Mouse (Mus musculus): ENCODE data around the gene Pcdh7. TPM values are rescaled to one million over a fixed set of nuclear protein-coding genes. Genes with fewer than 3 reads are reported as not detected.

Pcdh7 gene
- polyA plus RNA-seq, 1 experiment from 2014 or later: 14.0 TPM

- ATAC-seq (ENCODE audit: low read depth) (no peak), DNase-seq (ENCODE audit: low spot score) (peak; percentile 39)
- H3K4me2 ChIP-seq (ENCODE audit: low read depth, low read length): no peak overlapping the region
- no peaks in the 10 kb centered on the region for H3K36me3 ChIP-seq (ENCODE audit: control insufficient read depth, insufficient read depth, low read length)
- H3K27me3 ChIP-seq (replicated peaks; ENCODE audit: control insufficient read depth, insufficient read depth, low read length): no peaks in the 10 kb centered on the region
- WGBS: 35% methylated on average over 8 of the region's 8 CpGs
- H3K4me1 ChIP-seq (ENCODE audit: control insufficient read depth, insufficient read depth, low read length): 0 out of 2 replicates have a peak, but pooled peaks cover 3% of the 10 kb centered on the region
- H3K9ac ChIP-seq (ENCODE audit: low read depth, low read length): no peak overlapping the region
- H3K27ac ChIP-seq (replicated peaks; ENCODE audit: low read depth, low read length): no peak overlapping the region
- H3K9me3 ChIP-seq (ENCODE audit: control insufficient read depth, low read length): no peaks in the 10 kb centered on the region
- H3K4me3 ChIP-seq (ENCODE audit: low read depth, low read length): no peak overlapping the region
Measured at GRCm38 (mm10) chr5:58025759-58026158, 308.0 kb downstream of the Pcdh7 start.

- peak; percentile 30 for DNase-seq (ENCODE audit: low spot score)
- H3K9me3 ChIP-seq (ENCODE audit: control insufficient read depth, low read length): no peaks in the 10 kb centered on the region
- 31% methylated on average over 3 of the region's 3 CpGs for WGBS
- H3K27ac ChIP-seq (replicated peaks; ENCODE audit: low read depth, low read length): no peak overlapping the region
- no peaks in the 10 kb centered on the region for H3K36me3 ChIP-seq (ENCODE audit: control insufficient read depth, insufficient read depth, low read length)
- ATAC-seq (ENCODE audit: low read depth): peak; percentile 82; the same call in 1 of the 2 replicates
- H3K9ac ChIP-seq (ENCODE audit: low read depth, low read length): no peak overlapping the region
- H3K4me1 ChIP-seq (ENCODE audit: control insufficient read depth, insufficient read depth, low read length): no peaks in the 10 kb centered on the region
- H3K4me2 ChIP-seq (ENCODE audit: low read depth, low read length): no peak overlapping the region
- H3K4me3 ChIP-seq (ENCODE audit: low read depth, low read length): no peak overlapping the region
- no peaks in the 10 kb centered on the region for H3K27me3 ChIP-seq (replicated peaks; ENCODE audit: control insufficient read depth, insufficient read depth, low read length)
Measured at GRCm38 (mm10) chr5:58039875-58040274, 322.1 kb downstream of the Pcdh7 start.

DNA sequence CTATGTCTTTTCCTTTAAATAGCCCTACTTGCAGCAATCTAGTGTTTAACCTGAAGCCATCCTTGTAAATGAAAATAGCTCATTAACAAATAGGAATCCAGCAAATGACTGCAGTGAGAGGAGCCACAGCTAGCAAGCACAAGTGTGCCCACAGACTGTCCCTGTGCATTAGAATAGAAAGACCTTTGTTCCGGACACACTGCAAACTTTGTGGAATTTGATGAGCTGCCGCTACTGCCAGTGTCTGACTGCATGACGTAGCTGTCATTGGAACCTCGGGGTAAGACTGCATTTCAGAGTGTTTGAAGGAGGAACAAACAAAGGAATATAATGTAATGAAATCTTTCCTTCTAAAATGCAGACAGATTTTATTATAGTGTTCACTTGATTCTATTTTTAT lies 326.4 kb downstream of the Pcdh7 start:
- H3K36me3 ChIP-seq (ENCODE audit: control insufficient read depth, insufficient read depth, low read length): no peaks in the 10 kb centered on the region
- no peaks in the 10 kb centered on the region for H3K9me3 ChIP-seq (ENCODE audit: control insufficient read depth, low read length)
- H3K9ac ChIP-seq (ENCODE audit: low read depth, low read length): no peak overlapping the region
- no peaks in the 10 kb centered on the region for H3K4me1 ChIP-seq (ENCODE audit: control insufficient read depth, insufficient read depth, low read length)
- no peak overlapping the region for H3K4me3 ChIP-seq (ENCODE audit: low read depth, low read length)
- H3K27me3 ChIP-seq (replicated peaks; ENCODE audit: control insufficient read depth, insufficient read depth, low read length): no peaks in the 10 kb centered on the region
- ATAC-seq (ENCODE audit: low read depth) (no peak), DNase-seq (ENCODE audit: low spot score) (peak; percentile 30)
- WGBS: 24% methylated on average over 4 of the region's 4 CpGs
- H3K27ac ChIP-seq (replicated peaks; ENCODE audit: low read depth, low read length): no peak overlapping the region
- no peak overlapping the region for H3K4me2 ChIP-seq (ENCODE audit: low read depth, low read length)

DNA sequence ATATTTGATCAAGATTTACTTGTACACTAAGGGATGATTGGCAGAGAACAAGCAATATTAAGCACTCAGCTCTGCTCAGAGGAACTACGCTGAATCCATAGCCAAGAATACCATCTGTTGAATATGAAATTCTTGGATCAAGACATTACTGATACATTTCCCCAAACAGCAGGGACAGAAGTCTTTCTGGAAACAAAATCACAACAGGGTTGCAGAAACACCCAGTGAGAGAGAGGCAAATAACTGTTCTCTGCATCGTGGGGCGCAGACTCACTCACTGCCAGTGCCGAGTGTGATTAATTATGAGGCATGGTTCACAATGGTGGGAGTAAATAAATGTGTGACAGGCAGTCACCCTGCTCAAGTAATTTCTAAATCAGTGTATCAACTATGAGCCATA lies 363.3 kb downstream of the Pcdh7 start:
- 71% methylated on average over 4 of the region's 4 CpGs for WGBS

DNA sequence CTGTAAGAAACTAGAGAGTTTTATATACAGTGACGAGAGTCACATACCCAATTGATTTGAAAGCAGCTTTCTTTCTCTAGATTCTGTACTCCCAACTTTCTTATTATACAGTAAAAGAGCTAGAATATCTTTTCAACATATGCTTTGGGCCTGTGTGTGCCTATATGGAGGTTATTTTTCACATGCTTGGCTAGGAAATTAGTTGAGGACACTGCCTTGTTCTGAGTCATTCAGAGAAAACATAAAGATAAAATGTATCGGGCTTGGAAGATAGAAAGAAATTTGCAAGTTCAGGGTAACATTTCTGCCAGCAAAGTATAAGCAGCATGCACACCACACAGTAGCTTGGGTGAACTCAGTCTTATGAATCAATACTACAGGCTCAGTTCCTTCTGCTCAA lies 364.5 kb downstream of the Pcdh7 start:
- H3K9me3 ChIP-seq (ENCODE audit: control insufficient read depth, low read length): no peaks in the 10 kb centered on the region
- no peaks in the 10 kb centered on the region for H3K4me1 ChIP-seq (ENCODE audit: control insufficient read depth, insufficient read depth, low read length)
- WGBS: 86% methylated on average over 2 of the region's 2 CpGs
- H3K4me3 ChIP-seq (ENCODE audit: low read depth, low read length): no peak overlapping the region
- H3K36me3 ChIP-seq (ENCODE audit: control insufficient read depth, insufficient read depth, low read length): no peaks in the 10 kb centered on the region
- DNase-seq (ENCODE audit: low spot score): no peak
- no peak overlapping the region for H3K4me2 ChIP-seq (ENCODE audit: low read depth, low read length)
- H3K27ac ChIP-seq (replicated peaks; ENCODE audit: low read depth, low read length): no peak overlapping the region
- ATAC-seq (ENCODE audit: low read depth): no peak
- H3K9ac ChIP-seq (ENCODE audit: low read depth, low read length): no peak overlapping the region
- H3K27me3 ChIP-seq (replicated peaks; ENCODE audit: control insufficient read depth, insufficient read depth, low read length): no peaks in the 10 kb centered on the region

More for the DNA sequence above, 363.3 kb downstream of the Pcdh7 start:
- no peaks in the 10 kb centered on the region for H3K27me3 ChIP-seq (replicated peaks; ENCODE audit: control insufficient read depth, insufficient read depth, low read length)
- ATAC-seq (ENCODE audit: low read depth) (no peak), DNase-seq (ENCODE audit: low spot score) (no peak)
- no peaks in the 10 kb centered on the region for H3K36me3 ChIP-seq (ENCODE audit: control insufficient read depth, insufficient read depth, low read length)
- no peak overlapping the region for H3K27ac ChIP-seq (replicated peaks; ENCODE audit: low read depth, low read length)
- no peaks in the 10 kb centered on the region for H3K4me1 ChIP-seq (ENCODE audit: control insufficient read depth, insufficient read depth, low read length)
- no peak overlapping the region for H3K4me2 ChIP-seq (ENCODE audit: low read depth, low read length)
- no peaks in the 10 kb centered on the region for H3K9me3 ChIP-seq (ENCODE audit: control insufficient read depth, low read length)
- H3K4me3 ChIP-seq (ENCODE audit: low read depth, low read length): no peak overlapping the region
- H3K9ac ChIP-seq (ENCODE audit: low read depth, low read length): no peak overlapping the region

DNA sequence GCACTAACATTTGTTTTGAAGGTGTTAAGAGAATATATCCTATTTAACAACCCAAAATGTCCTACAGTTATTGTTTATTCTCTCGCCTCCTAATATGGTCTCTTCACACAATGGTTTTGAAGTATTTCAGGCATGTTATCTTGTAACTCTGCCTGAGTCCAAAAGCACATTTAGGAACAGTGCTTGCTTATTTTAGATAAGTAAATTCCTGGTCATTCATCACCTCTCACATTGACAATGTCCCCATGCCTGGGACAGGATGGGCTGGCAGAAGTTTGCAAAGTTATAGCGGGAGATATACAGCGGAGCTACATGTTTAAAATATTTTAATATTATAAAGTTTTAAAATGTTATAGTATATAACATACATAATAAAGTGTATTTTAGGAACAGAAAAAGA lies 365.3 kb downstream of the Pcdh7 start:
- no peak overlapping the region for H3K4me2 ChIP-seq (ENCODE audit: low read depth, low read length)
- H3K36me3 ChIP-seq (ENCODE audit: control insufficient read depth, insufficient read depth, low read length): no peaks in the 10 kb centered on the region
- H3K27me3 ChIP-seq (replicated peaks; ENCODE audit: control insufficient read depth, insufficient read depth, low read length): no peaks in the 10 kb centered on the region
- H3K9ac ChIP-seq (ENCODE audit: low read depth, low read length): no peak overlapping the region
- ATAC-seq (ENCODE audit: low read depth): no peak
- no peak overlapping the region for H3K4me3 ChIP-seq (ENCODE audit: low read depth, low read length)
- no peak overlapping the region for H3K27ac ChIP-seq (replicated peaks; ENCODE audit: low read depth, low read length)
- no peak for DNase-seq (ENCODE audit: low spot score)
- H3K4me1 ChIP-seq (ENCODE audit: control insufficient read depth, insufficient read depth, low read length): no peaks in the 10 kb centered on the region
- 89% methylated on average over 3 of the region's 3 CpGs for WGBS
- H3K9me3 ChIP-seq (ENCODE audit: control insufficient read depth, low read length): no peaks in the 10 kb centered on the region

DNA sequence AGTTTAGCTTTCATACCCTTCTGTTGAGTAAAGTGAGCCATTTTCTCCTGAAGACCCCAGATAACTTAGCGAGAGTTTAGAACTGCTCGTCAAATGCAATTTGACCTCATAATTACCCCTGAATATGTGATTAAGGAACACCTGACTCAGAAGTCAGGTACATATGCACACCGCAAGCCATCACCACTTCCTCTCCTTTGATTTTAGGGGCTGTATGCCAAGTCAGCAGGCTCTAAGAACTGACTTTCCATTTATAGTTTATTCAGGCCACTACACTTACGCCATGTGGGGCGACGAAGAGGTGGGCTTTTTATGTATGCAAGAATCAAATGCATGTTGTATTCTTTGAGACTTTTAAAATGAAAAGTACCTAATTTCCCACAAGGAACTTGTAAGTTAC lies 366.2 kb downstream of the Pcdh7 start:
- peak; percentile 39 for DNase-seq (ENCODE audit: low spot score)
- H3K9me3 ChIP-seq (ENCODE audit: control insufficient read depth, low read length): no peaks in the 10 kb centered on the region
- H3K4me3 ChIP-seq (ENCODE audit: low read depth, low read length): no peak overlapping the region
- H3K27ac ChIP-seq (replicated peaks; ENCODE audit: low read depth, low read length): no peak overlapping the region
- no peaks in the 10 kb centered on the region for H3K27me3 ChIP-seq (replicated peaks; ENCODE audit: control insufficient read depth, insufficient read depth, low read length)
- WGBS: 51% methylated on average over 6 of the region's 6 CpGs
- H3K36me3 ChIP-seq (ENCODE audit: control insufficient read depth, insufficient read depth, low read length): no peaks in the 10 kb centered on the region
- no peaks in the 10 kb centered on the region for H3K4me1 ChIP-seq (ENCODE audit: control insufficient read depth, insufficient read depth, low read length)
- H3K4me2 ChIP-seq (ENCODE audit: low read depth, low read length): no peak overlapping the region
- no peak overlapping the region for H3K9ac ChIP-seq (ENCODE audit: low read depth, low read length)
- ATAC-seq (ENCODE audit: low read depth): no peak

DNA sequence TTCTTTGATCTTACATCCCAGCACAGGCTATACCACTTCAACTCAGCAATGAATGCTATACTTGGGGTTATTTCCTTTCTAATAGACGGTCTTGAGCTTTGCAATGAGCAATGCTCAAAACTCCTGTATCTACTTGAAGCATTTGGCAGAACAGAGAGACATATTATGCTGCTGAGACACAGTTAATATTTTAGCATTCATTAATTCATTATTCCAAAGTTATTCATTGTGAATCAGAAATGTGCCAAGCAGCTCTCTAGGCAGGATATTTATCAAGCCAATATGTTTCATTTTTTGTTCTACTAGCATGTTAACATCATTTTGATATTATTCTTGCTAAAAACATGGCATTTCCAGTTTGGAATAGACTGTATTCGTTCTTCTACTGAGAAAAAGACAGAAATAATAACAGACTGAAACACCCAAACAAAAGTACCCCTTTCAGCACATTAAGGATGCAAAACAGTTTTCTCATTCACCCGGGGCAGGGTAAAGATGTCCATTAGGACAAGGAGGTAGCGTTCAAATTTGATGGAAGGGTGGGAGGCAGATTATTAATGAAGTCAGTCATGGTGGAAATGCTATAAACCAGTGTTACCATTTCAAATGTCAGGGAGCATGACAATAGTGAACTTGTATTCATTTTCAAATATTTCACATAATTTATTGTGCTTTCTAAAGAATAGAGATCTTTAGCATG lies 391.0 kb downstream of the Pcdh7 start:
- Histone ChIP-seq H3K36me3 (ENCODE audit: control insufficient read depth, insufficient read depth, low read length) (no peaks in the 10 kb centered on the region), H3K4me2 (ENCODE audit: low read depth, low read length) (no peak overlapping the region), H3K4me3 (ENCODE audit: low read depth, low read length) (no peak overlapping the region), H3K9me3 (ENCODE audit: control insufficient read depth, low read length) (no peaks in the 10 kb centered on the region), H3K4me1 (ENCODE audit: control insufficient read depth, insufficient read depth, low read length) (no peaks in the 10 kb centered on the region), H3K9ac (ENCODE audit: low read depth, low read length) (no peak overlapping the region), H3K27me3 (replicated peaks; ENCODE audit: control insufficient read depth, insufficient read depth, low read length) (no peaks in the 10 kb centered on the region), H3K27ac (replicated peaks; ENCODE audit: low read depth, low read length) (no peak overlapping the region)
- DNase-seq (ENCODE audit: low spot score): no peak
- no peak for ATAC-seq (ENCODE audit: low read depth)
- 73% methylated on average over 4 of the region's 4 CpGs for WGBS

DNA sequence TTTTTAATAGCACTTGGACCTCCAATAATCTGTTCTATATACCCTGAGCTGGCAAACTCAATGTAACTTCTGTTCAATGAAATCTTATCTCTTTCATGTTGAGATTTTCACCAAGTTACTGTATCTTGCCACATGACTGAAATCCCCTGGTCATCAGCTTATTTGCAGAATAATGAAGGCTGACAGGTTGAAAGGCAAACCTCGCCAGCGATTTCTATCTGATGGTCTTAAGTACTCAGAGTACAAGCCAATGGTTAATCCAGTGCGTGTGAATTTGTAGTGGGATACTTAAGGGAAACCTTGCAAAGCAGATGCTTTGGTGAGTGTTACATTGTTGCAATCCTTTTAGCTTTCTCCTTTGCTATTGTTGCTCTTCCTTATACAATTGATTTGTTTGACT lies 398.3 kb downstream of the Pcdh7 start:
- H3K4me2 ChIP-seq (ENCODE audit: low read depth, low read length): no peak overlapping the region
- H3K9me3 ChIP-seq (ENCODE audit: control insufficient read depth, low read length): no peaks in the 10 kb centered on the region
- WGBS: 67% methylated on average over 3 of the region's 3 CpGs
- H3K27me3 ChIP-seq (replicated peaks; ENCODE audit: control insufficient read depth, insufficient read depth, low read length): no peaks in the 10 kb centered on the region
- H3K4me1 ChIP-seq (ENCODE audit: control insufficient read depth, insufficient read depth, low read length): no peaks in the 10 kb centered on the region
- no peaks in the 10 kb centered on the region for H3K36me3 ChIP-seq (ENCODE audit: control insufficient read depth, insufficient read depth, low read length)
- peak; percentile 45 for DNase-seq (ENCODE audit: low spot score)
- H3K27ac ChIP-seq (replicated peaks; ENCODE audit: low read depth, low read length): no peak overlapping the region
- H3K4me3 ChIP-seq (ENCODE audit: low read depth, low read length): no peak overlapping the region
- ATAC-seq (ENCODE audit: low read depth): no peak
- no peak overlapping the region for H3K9ac ChIP-seq (ENCODE audit: low read depth, low read length)

Data from embryonic facial prominence, embryonic 14.5 days (tissue).